Mouse (Mus musculus) MEL (cell line): ENCODE data around the gene Trhr2. TPM values are rescaled to one million over a fixed set of nuclear protein-coding genes. Genes with fewer than 3 reads are reported as not detected.

Source experiments
- DNase-seq: peaks from one replicate; pipeline ENCODE4 v3.0.0; 2011; ENCODE audit warnings: low read depth, low spot score
- H3K27ac ChIP-seq: 2 replicates; pipeline ENCODE4 v1.5.1; 2012; ENCODE audit warnings: low read depth, mild to moderate bottlenecking, control low read depth, low read length, moderate library complexity; ENCODE audit not compliant: control insufficient read depth
- H3K27me3 ChIP-seq, 2 experiments: fragments of 150-350 bp in 1 of 2; sonication (generic) in 1 of 2; 2 replicates each; pipeline ENCODE4 v1.6.1; 2012; ENCODE audit warnings: low read length in 2 of 2, mild to moderate bottlenecking in 2 of 2, improper control_type of control experiment in 1 of 2, moderate library complexity in 1 of 2; ENCODE audit not compliant: insufficient read depth in 2 of 2, control insufficient read depth in 1 of 2
- H3K36me3 ChIP-seq, 2 experiments: 2 replicates each; pipeline ENCODE4 v1.6.1; 2012 to 2014; ENCODE audit warnings: low read length in 2 of 2, improper control_type of control experiment in 1 of 2, inconsistent platforms in 1 of 2, mild to moderate bottlenecking in 1 of 2; ENCODE audit not compliant: insufficient read depth in 2 of 2, control insufficient read depth in 1 of 2
- H3K4me1 ChIP-seq, 2 experiments: fragments of 150-350 bp in 1 of 2; sonication (generic) in 1 of 2; 2 replicates each; pipeline ENCODE4 v1.6.1; 2012; ENCODE audit warnings: low read length in 2 of 2, improper control_type of control experiment in 1 of 2, mild to moderate bottlenecking in 1 of 2; ENCODE audit not compliant: insufficient read depth in 2 of 2, control insufficient read depth in 1 of 2
- H3K4me3 ChIP-seq, 2 experiments: fragments of 150-350 bp in 1 of 2; sonication (generic) in 1 of 2; 2 replicates each; pipeline ENCODE4 v1.5.1; 2012; ENCODE audit warnings: low read depth in 2 of 2, low read length in 2 of 2, mild to moderate bottlenecking in 2 of 2, moderate library complexity in 2 of 2, control low read depth in 1 of 2, improper control_type of control experiment in 1 of 2; ENCODE audit not compliant: control insufficient read depth in 1 of 2, insufficient read depth in 1 of 2
- H3K79me2 ChIP-seq: 2 replicates; pipeline ENCODE4 v1.6.1; 2012; ENCODE audit warnings: mild to moderate bottlenecking, low read length, moderate library complexity; ENCODE audit not compliant: control insufficient read depth, poor library complexity, insufficient read depth
- H3K9ac ChIP-seq: 2 replicates; pipeline ENCODE4 v1.6.1; 2012; ENCODE audit warnings: low read depth, mild to moderate bottlenecking, control low read depth, low read length, moderate library complexity; ENCODE audit not compliant: control insufficient read depth, poor library complexity, severe bottlenecking
- H3K9me3 ChIP-seq: fragments of 150-350 bp; sonication (generic); replicated peaks from 2 replicates; pipeline ENCODE4 v1.6.1; 2012; ENCODE audit warnings: mild to moderate bottlenecking, low read length, improper control_type of control experiment, moderate library complexity; ENCODE audit not compliant: insufficient read depth
- BHLHE40 ChIP-seq: IDR thresholded peaks from 2 replicates; pipeline ENCODE4 v1.6.1; 2012; ENCODE audit warnings: low read depth, mild to moderate bottlenecking, inconsistent platforms, low read length, improper control_type of control experiment, borderline replicate concordance
- CTCF ChIP-seq, 3 experiments: IDR thresholded peaks in 2 of 3; conservative IDR thresholded peaks in 1 of 3; 2 replicates each; pipeline ENCODE4 v1.5.1; 2011 to 2012; ENCODE audit warnings: low read length in 3 of 3, low read depth in 2 of 3, mild to moderate bottlenecking in 2 of 3, improper control_type of control experiment in 1 of 3, inconsistent platforms in 1 of 3, mixed read lengths in 1 of 3, moderate library complexity in 1 of 3; ENCODE audit not compliant: control insufficient read depth in 1 of 3, insufficient read depth in 1 of 3, poor library complexity in 1 of 3, severe bottlenecking in 1 of 3
- E2F4 ChIP-seq: IDR thresholded peaks from 2 replicates; pipeline ENCODE4 v1.6.1; 2011; ENCODE audit warnings: low read depth, low read length, improper control_type of control experiment, borderline replicate concordance
- ELF1 ChIP-seq: IDR thresholded peaks from 2 replicates; pipeline ENCODE4 v1.6.1; 2014; ENCODE audit warnings: low read depth, mild to moderate bottlenecking, inconsistent platforms, low read length, improper control_type of control experiment, moderate library complexity
- HCFC1 ChIP-seq: IDR thresholded peaks from 2 replicates; pipeline ENCODE4 v1.6.1; 2012; ENCODE audit warnings: low read depth, mild to moderate bottlenecking, inconsistent platforms, low read length, improper control_type of control experiment, moderate library complexity
- MAX ChIP-seq: IDR thresholded peaks from 2 replicates; pipeline ENCODE4 v1.6.1; 2011; ENCODE audit warnings: low read length, improper control_type of control experiment
- NELFE ChIP-seq: IDR thresholded peaks from 2 replicates; pipeline ENCODE4 v1.6.1; 2011; ENCODE audit warnings: low read depth, low read length, improper control_type of control experiment
- NRF1 ChIP-seq: IDR thresholded peaks from 2 replicates; pipeline ENCODE4 v1.6.1; 2014; ENCODE audit warnings: low read depth, mild to moderate bottlenecking, inconsistent platforms, low read length, improper control_type of control experiment, moderate library complexity; ENCODE audit not compliant: poor library complexity, insufficient read depth, severe bottlenecking
- POLR2A ChIP-seq, 2 experiments: IDR thresholded peaks; 2 replicates each; pipeline ENCODE4 v1.6.1; 2011 to 2012; ENCODE audit warnings: low read length in 2 of 2, mild to moderate bottlenecking in 2 of 2, control low read depth in 1 of 2, improper control_type of control experiment in 1 of 2, low read depth in 1 of 2, moderate library complexity in 1 of 2; ENCODE audit not compliant: control insufficient read depth in 1 of 2, insufficient read depth in 1 of 2, poor library complexity in 1 of 2
- POLR2AphosphoS2 ChIP-seq: IDR thresholded peaks from 2 replicates; pipeline ENCODE4 v1.6.1; 2011; ENCODE audit warnings: low read length, improper control_type of control experiment
- TBP ChIP-seq: IDR thresholded peaks from 2 replicates; pipeline ENCODE4 v1.8.0; 2011; ENCODE audit warnings: low read depth, low read length, improper control_type of control experiment
- TCF12 ChIP-seq: IDR thresholded peaks from 2 replicates; pipeline ENCODE4 v1.6.1; 2014; ENCODE audit warnings: low read depth, mild to moderate bottlenecking, inconsistent platforms, low read length, improper control_type of control experiment, moderate library complexity
- UBTF ChIP-seq: IDR thresholded peaks from 2 replicates; pipeline ENCODE4 v1.6.1; 2012; ENCODE audit warnings: low read depth, mild to moderate bottlenecking, inconsistent platforms, low read length, improper control_type of control experiment, moderate library complexity, borderline replicate concordance; ENCODE audit not compliant: insufficient read depth
- ZKSCAN1 ChIP-seq: IDR thresholded peaks from 2 replicates; pipeline ENCODE4 v1.6.1; 2012; ENCODE audit warnings: low read depth, mild to moderate bottlenecking, inconsistent platforms, low read length, improper control_type of control experiment, moderate library complexity
- ZMIZ1 ChIP-seq: IDR thresholded peaks from 2 replicates; pipeline ENCODE4 v1.6.1; 2012; ENCODE audit warnings: low read depth, mild to moderate bottlenecking, inconsistent platforms, low read length, improper control_type of control experiment, moderate library complexity
- ZNF384 ChIP-seq: IDR thresholded peaks from 2 replicates; pipeline ENCODE4 v1.6.1; 2012; ENCODE audit warnings: low read depth, mild to moderate bottlenecking, inconsistent platforms, low read length, improper control_type of control experiment
- polyA plus RNA-seq, 2 experiments: library from polyadenylated mRNA; stranded (reverse) in 1 of 2; unstranded in 1 of 2; fragments of >175 nt in 1 of 2; fragments of >200 nt in 1 of 2; gene quantifications; 2 replicates each; pipeline versions ENCODE4 v1.2.1 to v1.2.4; 2012; ENCODE audit warnings: low replicate concordance in 2 of 2, low read depth in 1 of 2; ENCODE audit not compliant: insufficient read length in 2 of 2, insufficient read depth in 1 of 2, missing spikeins in 1 of 2
- total RNA-seq: library from RNA; depleted of rRNA; stranded (reverse); fragments of 300-350 nt; gene quantifications from 2 replicates; pipeline ENCODE4 v1.2.3, GENCODE M21; 2012

Trhr2 gene
- total and polyA plus RNA-seq, 3 experiments, result 0.07 to 0.12 TPM; not detected in 1

DNA sequence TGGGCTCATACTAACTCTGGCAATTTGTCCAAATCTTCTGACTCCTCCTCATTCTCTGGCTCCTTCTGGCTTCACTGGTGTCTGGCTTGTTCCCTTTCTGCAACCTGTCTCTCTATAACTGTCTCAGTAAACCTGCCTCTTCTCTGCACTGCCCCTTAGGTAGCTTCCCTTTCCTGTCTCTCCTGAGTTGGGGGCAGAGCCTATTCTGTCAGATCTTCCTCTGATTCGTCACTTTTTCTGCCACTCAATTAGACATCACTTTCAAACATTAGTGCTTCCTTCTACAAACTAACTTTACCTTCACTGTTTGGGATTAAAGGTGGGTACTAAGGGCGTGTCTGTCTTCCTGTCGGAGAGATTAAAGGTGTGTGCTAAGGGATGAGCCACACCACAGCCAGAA lies 19.8 kb downstream of the Trhr2 start:
- no peaks in the 10 kb centered on the region for H3K27me3 ChIP-seq
- no peak overlapping the region for H3K4me3 ChIP-seq
- no peaks in the 10 kb centered on the region for H3K9me3 ChIP-seq
- TF ChIP-seq TBP (no peak), ELF1 (peak; percentile 45; the same call in 1 of the 2 replicates), ZKSCAN1 (no peak), HCFC1 (no peak), POLR2A (IDR thresholded peaks at IDR 0.05; ENCODE audit: control insufficient read depth in 1 of 2, insufficient read depth in 1 of 2, low read depth in 1 of 2, low read length in 2 of 2, poor library complexity in 1 of 2) (peak in 1 of 2 experiments; percentile 29; a peak in 1 of 4 replicates)
- TF ChIP-seq, all 39 proteins: peak for 2
- Histone ChIP-seq H3K36me3 (peaks cover 0 to 15% of the 10 kb centered on the region in 2 experiments; a peak in 2 of 4 replicates), H3K27ac (peak overlapping the region; percentile 92), H3K79me2 (no peaks in the 10 kb centered on the region; the same call in 1 of the 2 replicates), H3K9ac (peak overlapping the region; percentile 7; the same call in 1 of the 2 replicates), H3K4me1 (peaks cover 0 to 47% of the 10 kb centered on the region in 2 experiments; a peak in 3 of 4 replicates)
- peak; percentile 84 for DNase-seq

GRCm38 (mm10) chr8:122338852-122339251 lies 21.7 kb downstream of the Trhr2 start:
- no peaks in the 10 kb centered on the region for H3K9me3 ChIP-seq
- peak in 2 of 3 experiments; percentile 21 to 40; a peak in 3 of 6 replicates for TF ChIP-seq CTCF (IDR thresholded peaks at IDR 0.05 in 2 of 3, conservative IDR thresholded peaks at IDR 0.05 in 1 of 3; ENCODE audit: control insufficient read depth in 1 of 3, insufficient read depth in 1 of 3, low read depth in 2 of 3, low read length in 3 of 3, poor library complexity in 1 of 3, severe bottlenecking in 1 of 3)
- peak in 1 of 2 experiments; percentile 19; a peak in 2 of 4 replicates for TF ChIP-seq POLR2A (IDR thresholded peaks at IDR 0.05; ENCODE audit: control insufficient read depth in 1 of 2, insufficient read depth in 1 of 2, low read depth in 1 of 2, low read length in 2 of 2, poor library complexity in 1 of 2)
- TF ChIP-seq TCF12, result no peak
- TF ChIP-seq UBTF, result no peak
- TF ChIP-seq POLR2AphosphoS2, result peak; percentile 30
- no peak for TF ChIP-seq ZMIZ1
- peaks cover 0 to 40% of the 10 kb centered on the region in 2 experiments; a peak in 3 of 4 replicates for H3K4me1 ChIP-seq
- H3K27me3 ChIP-seq, result no peaks in the 10 kb centered on the region
- no peak overlapping the region for H3K4me3 ChIP-seq
- DNase-seq, result peak; percentile 25
- H3K9ac ChIP-seq, result no peak overlapping the region
- H3K27ac ChIP-seq, result no peak overlapping the region
- peaks cover 12% of the 10 kb centered on the region in 2 experiments for H3K36me3 ChIP-seq
- no peaks in the 10 kb centered on the region; the same call in 1 of the 2 replicates for H3K79me2 ChIP-seq

DNA sequence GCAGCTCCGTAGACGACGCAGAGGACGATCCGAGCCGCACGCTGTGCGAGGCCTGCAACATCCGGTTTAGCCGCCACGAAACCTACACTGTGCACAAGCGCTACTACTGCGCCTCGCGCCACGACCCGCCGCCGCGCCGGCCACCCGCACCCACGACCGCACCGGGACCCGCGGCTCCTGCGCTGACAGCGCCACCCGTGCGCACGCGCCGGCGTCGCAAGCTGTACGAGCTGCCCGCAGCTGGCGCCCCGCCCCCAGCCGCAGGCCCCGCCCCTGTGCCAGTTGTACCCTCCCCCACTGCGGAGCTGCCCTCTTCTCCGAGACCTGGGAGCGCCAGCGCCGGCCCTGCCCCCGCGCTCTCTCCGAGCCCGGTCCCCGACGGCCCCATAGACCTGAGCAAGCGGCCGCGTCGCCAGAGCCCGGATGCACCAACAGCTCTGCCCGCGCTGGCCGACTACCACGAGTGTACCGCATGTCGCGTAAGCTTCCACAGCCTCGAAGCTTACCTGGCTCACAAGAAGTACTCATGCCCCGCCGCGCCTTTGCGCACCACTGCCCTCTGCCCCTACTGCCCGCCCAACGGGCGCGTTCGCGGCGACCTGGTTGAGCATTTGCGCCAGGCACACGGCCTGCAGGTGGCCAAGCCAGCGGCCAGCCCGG lies 24.2 kb downstream of the Trhr2 start:
- Histone ChIP-seq H3K36me3 (peaks cover 0 to 26% of the 10 kb centered on the region in 2 experiments; a peak in 3 of 4 replicates), H3K4me1 (peaks cover 0 to 18% of the 10 kb centered on the region in 2 experiments; a peak in 2 of 4 replicates), H3K27me3 (no peaks in the 10 kb centered on the region), H3K27ac (no peak overlapping the region), H3K4me3 (no peak overlapping the region), H3K79me2 (no peaks in the 10 kb centered on the region), H3K9ac (no peak overlapping the region), H3K9me3 (no peaks in the 10 kb centered on the region)
- TF ChIP-seq BHLHE40, result no peak
- no peak for TF ChIP-seq NELFE
- TF ChIP-seq HCFC1, result no peak
- TF ChIP-seq TBP, result no peak
- TF ChIP-seq MAX, result no peak
- no peak for TF ChIP-seq NRF1
- TF ChIP-seq ZNF384, result no peak
- TF ChIP-seq E2F4, result no peak
- no peak for DNase-seq
